Mouse (Mus musculus): ENCODE data around the gene Ms4a15.

GRCm38 (mm10) chr19:10976318-10976717, 16.7 kb downstream of the Ms4a15 start:
- TF ChIP-seq CTCF (IDR thresholded peaks at IDR 0.05; ENCODE audit: insufficient read depth, low read length) (no peak), POLR2A (IDR thresholded peaks at IDR 0.05; ENCODE audit: borderline replicate concordance, extremely low read depth, low read depth, low read length) (no peak)

All from lung, adult 2 months (tissue).